Mouse (Mus musculus) bone marrow, adult 2 months (tissue): Measurements from ENCODE around the gene Acot4.
"Not testable (repeated sequence)": the region's sequence is repeated elsewhere in the genome, so short reads cannot be mapped to it uniquely, and the experiment has no call there.

Experiments used
- CTCF ChIP-seq: fragments of 200-500 bp; IDR thresholded peaks from 2 replicates; pipeline ENCODE4 v1.5.1; 2011; ENCODE audit warnings: low read length, control low read depth; ENCODE audit not compliant: control insufficient read depth, insufficient read depth
- POLR2A ChIP-seq: fragments of 200-500 bp; IDR thresholded peaks from 2 replicates; pipeline ENCODE4 v1.6.1; 2011; ENCODE audit warnings: low read depth, mild to moderate bottlenecking, control low read depth, low read length, borderline replicate concordance; ENCODE audit not compliant: control insufficient read depth

- TF ChIP-seq CTCF, POLR2A: not testable (repeated sequence)
Observed at GRCm38 (mm10) chr12:84020528-84020927, 17.7 kb upstream of the Acot4 start.
